Mouse (Mus musculus): Measurements from ENCODE around the gene Gpr182. TPM values are rescaled to one million over a fixed set of nuclear protein-coding genes. Genes with fewer than 3 reads are reported as not detected.

Gpr182 gene
- total and polyA plus RNA-seq, 3 experiments, result 0.04 to 0.58 TPM; not detected in 1

DNA sequence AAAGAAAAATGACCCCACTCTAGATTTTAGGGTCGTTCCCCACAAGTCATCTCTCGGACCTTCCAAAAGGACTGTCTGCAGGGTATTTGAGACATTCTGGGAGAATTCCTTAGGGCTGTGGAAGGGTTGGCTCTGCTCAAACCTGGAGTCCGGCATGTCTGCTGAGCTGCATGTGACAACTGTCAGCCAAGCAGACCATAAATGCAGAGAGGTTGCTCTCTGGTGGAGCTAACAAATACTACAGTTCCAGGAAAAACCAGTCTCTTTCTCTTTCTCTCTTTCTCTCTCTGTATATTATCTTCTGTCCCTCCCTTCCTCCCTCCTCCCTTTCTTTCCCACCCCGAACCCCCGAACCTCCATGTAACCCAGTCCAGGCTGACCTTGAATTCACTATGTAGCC, 17.1 kb downstream of the Gpr182 start:
- Histone ChIP-seq H3K9me3 (replicated peaks; ENCODE audit: insufficient read depth, low read length) (no peaks in the 10 kb centered on the region), H3K27ac (ENCODE audit: control insufficient read depth, low read depth, low read length) (no peak overlapping the region), H3K9ac (ENCODE audit: control insufficient read depth, low read depth, low read length, poor library complexity, severe bottlenecking) (no peak overlapping the region), H3K27me3 (ENCODE audit: control insufficient read depth in 1 of 2, insufficient read depth in 2 of 2, low read length in 2 of 2) (no peaks in the 10 kb centered on the region), H3K36me3 (ENCODE audit: control insufficient read depth in 1 of 2, insufficient read depth in 2 of 2, low read length in 2 of 2) (peaks cover 0 to 22% of the 10 kb centered on the region in 2 experiments; a peak in 2 of 4 replicates), H3K4me3 (ENCODE audit: control insufficient read depth in 1 of 2, insufficient read depth in 1 of 2, low read depth in 2 of 2, low read length in 2 of 2) (no peak overlapping the region), H3K79me2 (ENCODE audit: control insufficient read depth, insufficient read depth, low read length, poor library complexity) (peaks cover under 1% of the 10 kb centered on the region; the same call in 1 of the 2 replicates), H3K4me1 (ENCODE audit: control insufficient read depth in 1 of 2, insufficient read depth in 2 of 2, low read length in 2 of 2) (peaks cover 20 to 34% of the 10 kb centered on the region in 2 experiments)
- peak; percentile 58 for DNase-seq (ENCODE audit: low read depth, low spot score)
- TF ChIP-seq CHD1 (IDR thresholded peaks at IDR 0.05; ENCODE audit: low read depth, low read length), result no peak
- no peak for TF ChIP-seq TCF12 (IDR thresholded peaks at IDR 0.05; ENCODE audit: low read depth, low read length)
- TF ChIP-seq NELFE (IDR thresholded peaks at IDR 0.05; ENCODE audit: low read depth, low read length), result no peak
- peak; percentile 48; the same call in 1 of the 2 replicates for TF ChIP-seq USF1 (IDR thresholded peaks at IDR 0.05; ENCODE audit: low read depth, low read length)
- TF ChIP-seq MYB (IDR thresholded peaks at IDR 0.05; ENCODE audit: low read depth, low read length), result no peak
- TF ChIP-seq CTCF (IDR thresholded peaks at IDR 0.05 in 2 of 3, conservative IDR thresholded peaks at IDR 0.05 in 1 of 3; ENCODE audit: control insufficient read depth in 1 of 3, insufficient read depth in 1 of 3, low read depth in 2 of 3, low read length in 3 of 3, poor library complexity in 1 of 3, severe bottlenecking in 1 of 3), result peak; percentile 29 to 81 (median 32)
- TF ChIP-seq POLR2AphosphoS2 (IDR thresholded peaks at IDR 0.05; ENCODE audit: low read length), result no peak
- no peak for TF ChIP-seq POLR2A (IDR thresholded peaks at IDR 0.05; ENCODE audit: control insufficient read depth in 1 of 2, insufficient read depth in 1 of 2, low read depth in 1 of 2, low read length in 2 of 2, poor library complexity in 1 of 2)
- TF ChIP-seq KAT2A (conservative IDR thresholded peaks at IDR 0.05; ENCODE audit: low read depth, low read length), result no peak
- TF ChIP-seq ZKSCAN1 (IDR thresholded peaks at IDR 0.05; ENCODE audit: low read depth, low read length), result no peak
- TF ChIP-seq USF2 (IDR thresholded peaks at IDR 0.05; ENCODE audit: borderline replicate concordance in 1 of 2, insufficient read depth in 1 of 2, low read depth in 1 of 2, low read length in 2 of 2), result no peak
- no peak for TF ChIP-seq NRF1 (IDR thresholded peaks at IDR 0.05; ENCODE audit: insufficient read depth, low read depth, low read length, poor library complexity, severe bottlenecking)
- TF ChIP-seq EP300 (IDR thresholded peaks at IDR 0.05; ENCODE audit: low read depth in 1 of 2, low read length in 2 of 2), result no peak
- no peak for TF ChIP-seq GABPA (IDR thresholded peaks at IDR 0.05; ENCODE audit: low read depth, low read length)
- peak; percentile 82 for TF ChIP-seq MXI1 (IDR thresholded peaks at IDR 0.05; ENCODE audit: low read depth, low read length)
- TF ChIP-seq MYC (IDR thresholded peaks at IDR 0.05; ENCODE audit: low read depth, low read length), result 0 out of 2 replicates have a peak, but pooled peaks have one; percentile 61
- no peak for TF ChIP-seq E2F4 (IDR thresholded peaks at IDR 0.05; ENCODE audit: borderline replicate concordance, low read depth, low read length)
- TF ChIP-seq POLR2AphosphoS5 (IDR thresholded peaks at IDR 0.05; ENCODE audit: borderline replicate concordance, low read depth, low read length), result no peak
- no peak for TF ChIP-seq ZMIZ1 (IDR thresholded peaks at IDR 0.05; ENCODE audit: low read depth, low read length)
- TF ChIP-seq CHD2 (IDR thresholded peaks at IDR 0.05; ENCODE audit: low read length), result no peak
- no peak for TF ChIP-seq MEF2A (IDR thresholded peaks at IDR 0.05; ENCODE audit: extremely low read depth, insufficient replicate concordance, low read depth, low read length, poor library complexity, severe bottlenecking)
- no peak for TF ChIP-seq ZNF384 (IDR thresholded peaks at IDR 0.05; ENCODE audit: low read depth, low read length)
- TF ChIP-seq BHLHE40 (IDR thresholded peaks at IDR 0.05; ENCODE audit: borderline replicate concordance, low read depth, low read length), result peak; percentile 67; the same call in 1 of the 2 replicates
- no peak for TF ChIP-seq JUND (IDR thresholded peaks at IDR 0.05; ENCODE audit: low read depth, low read length)
- no peak for TF ChIP-seq HCFC1 (IDR thresholded peaks at IDR 0.05; ENCODE audit: low read depth, low read length)
- no peak for TF ChIP-seq ETS1 (IDR thresholded peaks at IDR 0.05; ENCODE audit: low read depth, low read length)
- TF ChIP-seq RCOR1 (IDR thresholded peaks at IDR 0.05; ENCODE audit: low read depth, low read length), result no peak
- no peak for TF ChIP-seq UBTF (IDR thresholded peaks at IDR 0.05; ENCODE audit: borderline replicate concordance, insufficient read depth, low read depth, low read length)
- no peak for TF ChIP-seq TBP (IDR thresholded peaks at IDR 0.05; ENCODE audit: low read depth, low read length)
- TF ChIP-seq ZC3H11A (IDR thresholded peaks at IDR 0.05; ENCODE audit: low read depth, low read length), result peak; percentile 65
- no peak for TF ChIP-seq GATA1 (IDR thresholded peaks at IDR 0.05; ENCODE audit: low read depth, low read length)
- no peak for TF ChIP-seq MAZ (IDR thresholded peaks at IDR 0.05; ENCODE audit: low read depth, low read length)
- no peak for TF ChIP-seq MAFK (IDR thresholded peaks at IDR 0.05; ENCODE audit: borderline replicate concordance, low read depth, low read length)
- TF ChIP-seq MAX (IDR thresholded peaks at IDR 0.05; ENCODE audit: low read length), result peak; percentile 52
- TF ChIP-seq SIN3A (IDR thresholded peaks at IDR 0.05; ENCODE audit: low read length), result peak; percentile 57
- TF ChIP-seq RAD21 (IDR thresholded peaks at IDR 0.05; ENCODE audit: low read depth, low read length), result peak; percentile 80
- 0 out of 2 replicates have a peak, but pooled peaks have one; percentile 4 for TF ChIP-seq ELF1 (IDR thresholded peaks at IDR 0.05; ENCODE audit: low read depth, low read length)
- no peak for TF ChIP-seq TAL1 (IDR thresholded peaks at IDR 0.05; ENCODE audit: low read length)

Measured in MEL (cell line).